Mouse (Mus musculus): ENCODE results near the gene Grik1.

The Grik1 gene

GRCm38 (mm10) chr16:88141594-88141993 is 148.5 kb downstream of the Grik1 start:
- DNase-seq: no peak

GRCm38 (mm10) chr16:88138913-88139312 is 151.2 kb downstream of the Grik1 start:
- no peak for DNase-seq

- no peak for DNase-seq
Measured at GRCm38 (mm10) chr16:88132919-88133318, 157.1 kb downstream of the Grik1 start.

GRCm38 (mm10) chr16:88131103-88131502 is 159.0 kb downstream of the Grik1 start:
- DNase-seq: no peak

GRCm38 (mm10) chr16:88125098-88125497 is 165.0 kb downstream of the Grik1 start:
- DNase-seq: no peak

- DNase-seq: peak in 1 of 2 experiments; percentile 31
Measured at GRCm38 (mm10) chr16:88112551-88113138, 177.4 kb downstream of the Grik1 start.

GRCm38 (mm10) chr16:88111459-88111858 is 178.6 kb downstream of the Grik1 start:
- DNase-seq: no peak

GRCm38 (mm10) chr16:88094206-88094789 is 195.8 kb downstream of the Grik1 start:
- no peak for DNase-seq

GRCm38 (mm10) chr16:88087280-88087679 is 202.8 kb downstream of the Grik1 start:
- DNase-seq: no peak

GRCm38 (mm10) chr16:88074716-88075115 is 215.3 kb downstream of the Grik1 start:
- no peak for DNase-seq

- DNase-seq: no peak
Measured at GRCm38 (mm10) chr16:88060936-88061335, 229.1 kb downstream of the Grik1 start.

GRCm38 (mm10) chr16:88048121-88048520 is 241.9 kb downstream of the Grik1 start:
- DNase-seq: no peak

GRCm38 (mm10) chr16:88044321-88044720 is 245.7 kb downstream of the Grik1 start:
- DNase-seq: no peak

GRCm38 (mm10) chr16:88042458-88042857 is 247.6 kb downstream of the Grik1 start:
- no peak for DNase-seq

GRCm38 (mm10) chr16:88038503-88039091 is 251.5 kb downstream of the Grik1 start:
- no peak for DNase-seq

- no peak for DNase-seq
Measured at GRCm38 (mm10) chr16:87988805-87989204, 301.3 kb downstream of the Grik1 start.

- DNase-seq: no peak
Measured at GRCm38 (mm10) chr16:87984201-87984870, 305.7 kb downstream of the Grik1 start.

GRCm38 (mm10) chr16:87974076-87974443 is 316.0 kb downstream of the Grik1 start:
- no peak for DNase-seq

- no peak for DNase-seq
Measured at GRCm38 (mm10) chr16:87973394-87974075, 316.5 kb downstream of the Grik1 start.

- no peak for DNase-seq
Measured at GRCm38 (mm10) chr16:87971911-87972310, 318.2 kb downstream of the Grik1 start.

GRCm38 (mm10) chr16:87969936-87970335 is 320.1 kb downstream of the Grik1 start:
- no peak for DNase-seq

- DNase-seq: no peak
Measured at GRCm38 (mm10) chr16:87961419-87961818, 328.6 kb downstream of the Grik1 start.

GRCm38 (mm10) chr16:87957449-87957848 is 332.6 kb downstream of the Grik1 start:
- DNase-seq: no peak
